Mouse (Mus musculus) adrenal gland, postnatal 4 days (tissue): ENCODE data around the gene Carns1. TPM values are rescaled to one million over a fixed set of nuclear protein-coding genes. Genes with fewer than 3 reads are reported as not detected.
A peak's percentile ranks its signal among the peaks of the same experiment; 100 is the strongest.

Experiments used
- DNase-seq, 2 experiments: peaks; one replicate each; pipeline ENCODE4 v3.0.0; 2021 to 2022; ENCODE audit warnings: low spot score in 2 of 2, mixed read lengths in 2 of 2
- total RNA-seq, 2 experiments: library from RNA; stranded (reverse); gene quantifications; 2 replicates each; pipeline ENCODE4 v1.2.3; 2021

Carns1 gene
- total RNA-seq, 2 experiments from 2014 or later = 5.5 to 7.3 TPM

DNA sequence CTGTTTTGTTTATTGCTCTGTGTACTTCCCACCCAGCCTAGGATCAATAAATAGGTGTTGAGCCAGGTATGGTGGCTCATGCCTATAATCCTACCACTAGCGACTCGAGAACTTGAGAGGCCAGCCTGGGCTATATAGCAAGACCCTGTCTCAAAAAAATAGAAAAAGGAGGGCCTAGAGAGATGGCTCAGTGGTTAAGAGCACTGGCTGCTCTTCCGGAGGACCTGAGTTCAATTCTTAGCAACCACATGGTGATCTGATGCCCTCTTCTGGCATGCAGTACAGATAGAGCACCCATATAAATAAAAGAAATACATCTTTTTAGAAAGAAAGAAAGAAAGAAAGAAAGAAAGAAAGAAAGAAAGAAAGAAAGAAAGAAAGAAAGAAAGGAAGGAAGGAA, 27.9 kb upstream of the Carns1 start:
- DNase-seq = no peak

DNA sequence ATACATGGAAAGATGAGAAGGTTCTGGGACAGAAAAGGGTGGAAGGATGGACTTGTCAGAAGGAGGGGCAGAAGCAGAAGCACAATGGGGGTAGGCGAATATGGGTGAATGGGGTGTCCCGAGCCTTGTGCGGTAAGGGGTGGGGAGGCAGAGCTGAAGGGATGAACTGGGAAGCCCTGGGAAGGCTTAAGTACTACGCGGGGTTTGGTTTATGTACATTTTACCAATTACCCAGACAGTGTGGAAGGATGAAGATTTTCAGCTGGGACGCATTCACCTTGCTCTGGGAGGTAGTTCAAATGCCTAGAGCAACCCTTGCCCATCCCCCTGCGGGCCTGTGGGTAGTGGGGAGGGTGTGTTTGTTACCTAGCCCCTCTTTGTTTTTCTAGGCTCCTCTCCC, 26.9 kb upstream of the Carns1 start:
- DNase-seq = no peak

DNA sequence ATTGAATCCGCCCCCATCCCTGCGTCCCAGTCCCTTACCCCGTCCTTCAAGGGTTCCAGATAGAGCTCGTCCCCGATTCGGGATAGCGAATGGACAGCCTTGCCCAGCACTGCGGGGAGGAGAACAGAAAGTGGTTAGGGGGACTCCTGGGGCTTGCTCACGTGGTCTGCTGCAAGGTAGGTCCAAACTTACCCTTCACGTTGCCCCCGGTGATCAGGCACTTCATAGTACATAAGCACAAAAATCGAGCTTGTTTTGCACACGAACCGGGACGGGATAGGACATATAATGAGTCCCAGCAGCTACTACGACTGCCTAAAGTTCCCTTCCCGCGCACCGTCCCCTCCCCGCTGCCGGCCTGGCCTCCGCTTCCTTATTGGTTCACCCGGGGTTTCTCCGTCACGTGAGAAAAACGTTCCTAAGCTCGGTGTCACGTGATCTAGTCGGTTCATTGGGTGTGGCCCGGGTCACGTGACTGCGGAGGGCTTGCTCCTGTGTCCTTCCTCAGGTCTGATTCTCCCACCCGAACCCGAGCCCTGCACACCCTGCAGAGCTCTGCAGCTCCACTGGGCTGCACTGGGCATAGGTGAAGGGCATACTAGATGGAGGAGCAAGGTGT, 26.1 kb upstream of the Carns1 start, which contains the start of gene Rad9a:
Rad9a (minus strand) TSS at position 372 of the 619 bp plus-strand sequence.
- peak; percentile 86 to 89 for DNase-seq

DNA sequence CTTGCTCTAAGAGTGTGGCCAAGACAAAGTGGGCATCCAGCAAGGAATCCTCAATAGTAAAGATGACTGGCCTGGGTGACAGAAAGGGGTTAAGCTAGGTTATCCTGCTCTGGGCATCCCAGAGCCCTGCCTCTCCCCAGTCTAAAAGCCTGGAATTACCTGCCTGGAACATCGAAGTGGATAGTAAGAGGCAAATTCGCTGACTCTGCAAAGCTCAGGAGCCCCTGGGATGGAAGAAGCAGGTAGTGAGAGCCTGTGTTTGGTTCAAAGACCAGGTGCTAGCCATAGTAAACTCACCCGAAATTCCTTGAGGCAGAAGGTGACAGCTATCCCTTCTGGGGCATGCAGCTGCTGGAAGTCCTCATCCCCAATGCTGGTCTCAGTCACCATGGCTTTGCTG, 21.9 kb upstream of the Carns1 start:
- DNase-seq = no peak

DNA sequence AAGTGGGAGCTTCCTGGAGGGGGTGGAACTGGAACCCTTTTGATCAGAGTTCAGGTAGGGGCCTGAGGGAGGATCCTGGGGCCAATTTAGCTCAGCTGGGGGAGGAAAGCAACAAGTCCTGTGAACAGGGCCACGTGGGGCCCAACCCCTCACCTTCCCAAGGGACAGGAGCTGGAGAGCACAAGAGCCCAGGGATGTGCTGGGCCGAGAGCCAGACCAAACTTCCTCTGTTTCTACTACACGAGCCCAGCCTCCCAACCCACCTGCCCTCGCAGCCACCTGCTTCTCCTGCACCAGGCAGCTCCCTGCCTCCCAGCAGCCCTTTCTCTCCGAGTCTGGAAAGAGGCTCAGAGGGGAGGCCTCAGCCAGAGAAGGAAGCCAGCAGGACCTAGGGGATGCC, 21.3 kb upstream of the Carns1 start:
- no peak for DNase-seq

DNA sequence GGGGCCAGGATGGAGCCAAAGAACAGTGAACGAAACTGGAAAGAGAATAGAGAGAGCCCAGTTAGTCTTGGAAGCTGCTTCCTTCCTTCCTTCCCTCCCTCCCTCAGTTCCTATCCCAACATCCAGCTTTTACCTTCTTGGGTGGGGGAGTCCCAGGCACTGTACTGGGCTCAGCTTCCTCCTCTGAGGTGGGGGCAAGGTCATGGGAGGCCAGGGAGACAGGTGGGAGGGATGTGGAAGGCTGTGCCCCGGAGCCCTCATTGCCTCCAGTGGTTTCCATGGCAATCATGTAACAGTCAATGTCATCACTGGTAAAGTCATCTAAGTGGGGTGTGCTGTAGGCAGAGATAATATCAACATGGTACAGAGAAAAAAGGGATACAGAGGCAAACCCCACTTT, 20.8 kb upstream of the Carns1 start:
- DNase-seq = no peak

DNA sequence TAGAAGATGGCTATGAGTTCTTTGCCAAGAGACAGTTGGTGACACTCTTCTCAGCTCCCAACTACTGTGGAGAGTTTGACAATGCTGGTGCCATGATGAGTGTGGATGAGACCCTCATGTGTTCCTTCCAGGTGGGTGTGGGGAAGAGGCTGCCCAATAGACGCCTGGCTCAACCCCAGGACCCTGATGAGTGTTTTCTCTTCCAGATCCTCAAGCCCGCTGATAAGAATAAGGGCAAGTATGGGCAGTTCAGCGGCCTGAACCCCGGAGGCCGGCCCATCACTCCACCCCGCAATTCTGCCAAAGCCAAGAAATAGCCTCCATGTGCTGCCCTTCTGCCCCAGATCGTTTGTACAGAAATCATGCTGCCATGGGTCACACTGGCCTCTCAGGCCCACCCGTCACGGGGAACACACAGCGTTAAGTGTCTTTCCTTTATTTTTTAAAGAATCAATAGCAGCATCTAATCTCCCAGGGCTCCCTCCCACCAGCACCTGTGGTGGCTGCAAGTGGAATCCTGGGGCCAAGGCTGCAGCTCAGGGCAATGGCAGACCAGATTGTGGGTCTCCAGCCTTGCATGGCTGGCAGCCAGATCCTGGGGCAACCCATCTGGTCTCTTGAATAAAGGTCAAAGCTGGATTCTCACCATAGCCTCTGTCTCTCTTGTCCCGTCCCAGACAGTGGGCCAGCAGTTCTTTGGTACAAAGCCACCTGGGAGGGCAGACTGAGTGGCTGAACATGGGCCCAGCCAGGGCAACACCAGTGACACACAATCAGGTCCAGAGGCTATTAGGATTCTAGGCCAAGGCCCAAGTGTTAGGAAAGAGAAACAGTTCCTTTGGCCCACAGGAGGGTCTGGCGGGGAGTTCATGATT, 19.7 kb upstream of the Carns1 start:
- no peak for DNase-seq

DNA sequence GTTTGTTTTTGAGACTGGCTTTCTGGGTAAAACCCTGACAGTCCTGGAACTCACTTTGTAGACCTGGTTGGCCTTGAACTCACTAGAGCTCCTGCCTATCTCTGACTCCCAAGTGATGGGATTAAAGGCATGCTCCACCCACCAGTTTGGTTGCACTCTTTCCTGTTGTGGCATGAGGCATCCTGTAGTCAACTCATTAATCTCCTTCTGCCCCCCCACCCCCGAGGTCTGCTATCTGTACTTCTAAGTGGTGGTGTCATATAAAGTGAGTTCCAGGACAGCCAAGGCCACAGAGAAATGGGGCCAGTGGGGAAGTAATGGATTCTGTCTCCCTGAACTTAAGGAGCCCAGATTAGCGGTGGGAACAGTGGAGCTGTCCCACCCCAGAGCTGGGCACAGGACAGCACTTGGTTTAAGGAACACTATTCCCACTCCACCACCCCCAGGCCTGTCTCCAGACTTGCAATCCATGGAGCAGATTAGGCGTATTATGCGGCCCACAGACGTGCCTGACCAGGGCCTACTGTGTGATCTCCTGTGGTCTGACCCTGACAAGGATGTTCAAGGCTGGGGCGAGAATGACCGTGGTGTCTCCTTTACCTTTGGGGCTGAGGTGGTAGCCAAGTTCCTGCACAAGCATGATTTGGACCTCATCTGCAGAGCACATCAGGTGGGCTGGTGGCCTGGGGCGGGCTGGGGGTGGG, 18.9 kb upstream of the Carns1 start:
- no peak for DNase-seq

DNA sequence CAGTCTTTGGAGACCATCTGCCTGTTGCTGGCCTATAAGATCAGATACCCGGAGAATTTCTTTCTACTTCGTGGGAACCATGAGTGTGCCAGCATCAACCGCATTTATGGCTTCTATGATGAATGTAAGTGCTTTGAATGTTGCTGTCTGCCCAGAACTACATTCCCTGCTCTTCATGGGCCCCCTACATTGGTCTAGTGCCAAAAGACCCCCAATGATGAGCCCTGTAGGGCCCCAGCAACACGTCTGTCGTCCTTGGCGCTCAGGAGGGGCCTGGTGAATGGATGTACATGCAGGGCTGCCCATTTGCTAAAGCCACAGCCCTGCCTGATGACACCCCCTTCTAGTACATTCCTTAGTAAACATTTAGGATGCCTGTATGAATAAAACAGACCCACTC, 17.9 kb upstream of the Carns1 start:
- no peak for DNase-seq

DNA sequence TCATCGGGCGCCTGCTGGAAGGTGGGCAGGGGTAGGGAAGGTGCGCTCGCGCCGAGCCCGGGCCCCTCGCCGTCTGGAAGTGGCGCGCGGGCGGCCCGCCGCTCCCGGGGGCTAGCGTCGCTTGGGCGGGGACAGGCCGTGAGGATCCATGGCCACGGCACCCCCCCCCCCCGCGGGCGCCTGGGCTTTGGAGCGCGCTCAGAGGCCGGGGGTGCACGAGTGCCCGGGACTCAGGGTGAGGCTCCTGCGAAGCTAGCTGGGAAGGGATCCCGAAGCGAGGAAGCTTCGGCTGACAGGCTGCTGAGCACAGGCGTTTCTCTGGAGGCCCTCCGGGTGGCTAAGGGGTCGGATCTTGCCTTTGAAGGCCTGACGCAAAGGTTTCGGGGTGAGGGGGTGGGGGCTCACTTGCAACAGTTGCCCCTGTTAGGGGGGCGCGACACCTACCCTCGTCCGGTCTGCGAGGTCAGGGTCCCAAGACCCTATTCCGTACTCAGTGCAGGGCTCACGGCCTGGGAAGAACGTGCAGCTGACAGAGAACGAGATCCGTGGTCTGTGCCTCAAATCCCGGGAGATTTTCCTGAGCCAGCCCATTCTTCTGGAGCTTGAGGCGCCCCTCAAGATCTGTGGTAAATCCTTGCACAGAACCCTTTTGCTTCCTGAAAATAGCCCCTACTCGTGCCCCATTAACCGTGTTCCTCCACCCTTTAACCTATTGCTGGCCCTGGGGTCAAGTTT, 17.1 kb upstream of the Carns1 start:
- no peak for DNase-seq

DNA sequence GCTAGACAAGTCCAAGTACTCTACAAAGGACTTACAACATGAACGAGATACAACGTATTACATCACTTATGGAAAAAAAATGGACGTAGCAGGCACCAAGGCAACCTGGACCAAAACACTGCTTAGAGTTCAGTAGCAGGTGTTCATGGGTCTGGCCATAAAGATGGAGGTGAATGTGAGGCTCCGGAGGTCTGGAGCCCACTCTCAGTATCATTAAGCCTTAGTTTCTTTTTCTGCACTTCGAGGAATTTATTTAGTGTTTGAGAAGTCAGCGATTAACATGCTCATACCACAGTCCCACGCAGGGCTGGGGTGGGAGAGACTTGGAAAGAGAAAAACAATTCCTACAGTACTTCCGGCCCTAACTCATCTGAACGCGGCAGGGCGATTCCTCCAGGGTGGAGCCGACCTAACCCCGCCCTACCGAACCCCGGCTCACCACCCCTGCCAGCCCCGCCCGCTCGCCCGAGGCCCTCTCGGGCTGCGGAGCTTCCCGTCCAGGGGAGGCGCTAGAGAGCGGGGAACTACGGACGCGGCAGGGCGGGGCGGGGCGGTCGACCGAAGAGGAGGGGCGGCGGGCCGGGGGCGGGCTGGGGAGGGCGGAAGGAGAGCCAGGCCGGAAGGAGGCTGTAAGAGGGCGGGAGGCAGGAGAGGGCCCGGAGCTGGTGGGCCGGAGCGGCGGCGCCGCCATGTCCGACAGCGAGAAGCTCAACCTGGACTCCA, 16.4 kb upstream of the Carns1 start, which contains the start of gene Ppp1ca:
Ppp1ca (plus strand) TSS at position 538 of the 723 bp plus-strand sequence.
- peak; percentile 95 to 96 for DNase-seq

DNA sequence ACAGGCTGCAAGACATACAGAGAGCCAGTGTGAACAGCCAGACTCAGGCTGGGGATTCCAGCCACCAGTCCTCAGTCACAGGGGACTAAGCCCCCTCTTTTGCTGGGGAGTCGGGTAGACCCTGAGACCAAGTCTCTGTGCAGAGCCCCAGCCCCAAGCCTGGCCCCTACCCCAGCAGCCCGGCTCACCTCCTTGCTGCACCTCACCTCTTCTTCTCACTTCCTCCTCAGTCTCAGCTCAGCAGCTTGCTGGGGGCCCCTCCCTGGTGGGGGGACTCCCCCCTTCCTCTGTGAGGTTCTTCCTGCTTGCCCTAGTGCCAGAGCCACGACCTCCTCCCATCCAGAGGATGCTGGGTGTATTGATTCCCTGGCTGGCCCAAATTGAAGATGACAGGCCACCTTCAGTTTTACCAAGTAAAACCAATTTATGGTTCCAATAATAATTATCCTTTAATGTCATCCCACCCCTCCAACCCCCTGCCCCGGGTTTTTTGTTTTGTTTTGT, 15.6 kb upstream of the Carns1 start, which contains the start of gene Tbc1d10c:
Tbc1d10c (minus strand) TSS at position 454 of the 504 bp plus-strand sequence.
- no peak for DNase-seq

DNA sequence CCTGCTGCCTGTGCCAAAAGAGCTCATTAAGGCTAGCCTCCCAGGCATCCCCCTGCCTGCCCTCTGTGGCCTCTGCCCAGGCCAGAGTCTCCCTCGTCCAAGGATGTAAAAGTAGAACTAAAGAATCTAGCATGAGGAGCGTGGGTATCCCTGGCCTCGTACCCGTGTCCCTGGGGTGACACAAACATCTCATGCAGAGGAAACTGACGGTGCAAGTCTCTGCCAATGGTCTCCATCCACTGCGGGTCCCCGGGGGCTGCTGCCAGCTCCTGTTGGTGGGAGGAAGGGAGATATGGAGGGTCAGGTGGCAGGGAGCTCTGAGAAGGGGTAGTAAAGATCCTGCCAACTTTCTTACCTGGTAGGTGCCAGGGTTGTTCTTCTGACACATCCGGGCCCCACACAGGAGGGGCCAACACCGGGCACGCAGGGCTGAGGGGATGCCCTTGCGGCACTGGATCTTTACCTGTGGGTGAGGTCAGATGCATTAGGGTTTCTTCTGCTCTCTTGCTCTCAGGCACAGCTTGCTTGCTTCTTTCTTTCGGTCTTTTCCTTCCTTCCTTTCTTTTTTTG, 13.9 kb upstream of the Carns1 start:
- DNase-seq = no peak

DNA sequence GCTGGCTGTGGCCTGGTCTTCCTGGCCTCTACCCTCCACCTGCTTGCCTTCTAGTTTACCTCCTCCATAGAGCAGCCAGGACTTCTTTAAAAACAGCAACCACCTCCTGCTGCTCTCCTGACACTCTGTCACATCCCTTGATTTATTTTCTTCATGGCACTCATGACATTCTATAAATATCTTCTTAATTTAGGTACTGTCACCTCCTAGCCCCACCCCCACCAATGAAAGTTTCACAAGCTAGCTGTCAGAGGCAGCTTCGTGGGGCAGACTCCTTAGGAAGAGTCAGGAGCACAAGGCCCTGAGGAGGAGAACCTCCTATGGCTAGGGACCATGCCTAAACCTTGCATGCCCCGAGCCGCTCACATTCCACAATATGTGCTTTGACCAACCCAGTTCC, 12.0 kb upstream of the Carns1 start:
- DNase-seq = no peak

DNA sequence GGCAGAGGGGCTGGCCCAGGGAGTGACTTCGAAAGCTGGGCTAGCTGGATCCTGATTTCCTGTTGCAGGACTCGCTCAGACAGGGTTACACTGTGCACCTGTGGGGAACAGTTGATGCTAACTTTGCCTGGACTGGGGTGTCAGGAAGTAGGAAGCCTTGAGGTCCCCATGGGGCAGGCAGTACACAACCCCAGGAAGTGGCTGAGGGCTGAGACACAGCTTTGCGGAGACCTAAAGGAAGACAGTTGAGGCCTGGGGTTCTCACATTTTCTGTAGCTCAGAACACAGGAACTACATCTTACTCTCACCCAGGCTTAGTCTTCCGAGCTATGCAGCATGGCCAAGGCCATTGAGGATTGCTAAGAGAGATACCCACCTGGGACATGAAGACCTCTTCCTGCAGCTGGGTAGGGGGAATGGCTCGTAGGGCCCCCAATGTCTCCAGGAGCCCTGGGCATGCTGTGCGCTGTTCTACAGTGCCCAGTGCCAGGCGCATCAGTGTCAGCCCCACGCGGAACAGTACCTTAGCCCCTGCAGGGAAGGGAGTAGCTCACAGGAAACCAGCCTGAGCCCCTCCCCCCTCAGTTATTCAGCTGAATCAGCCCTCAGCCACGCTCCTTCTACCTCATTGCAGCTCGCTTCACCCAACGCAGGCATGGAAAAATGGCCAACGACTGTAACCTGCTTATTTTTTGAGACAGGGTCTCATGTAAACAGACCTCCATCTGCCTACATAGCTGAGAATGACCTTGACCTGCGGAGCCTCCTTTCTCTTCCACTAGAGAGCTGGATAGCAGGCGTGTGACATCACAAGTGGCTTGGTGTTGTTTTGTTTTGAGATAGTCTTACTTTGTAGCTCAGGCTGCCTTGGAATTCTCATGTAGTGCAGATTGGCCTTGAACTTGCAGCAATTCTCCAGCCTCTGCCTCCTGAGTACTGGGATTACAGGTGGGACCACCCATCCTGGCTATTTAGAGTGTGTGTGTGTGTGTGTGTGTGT, 10.0 kb upstream of the Carns1 start:
- no peak for DNase-seq

DNA sequence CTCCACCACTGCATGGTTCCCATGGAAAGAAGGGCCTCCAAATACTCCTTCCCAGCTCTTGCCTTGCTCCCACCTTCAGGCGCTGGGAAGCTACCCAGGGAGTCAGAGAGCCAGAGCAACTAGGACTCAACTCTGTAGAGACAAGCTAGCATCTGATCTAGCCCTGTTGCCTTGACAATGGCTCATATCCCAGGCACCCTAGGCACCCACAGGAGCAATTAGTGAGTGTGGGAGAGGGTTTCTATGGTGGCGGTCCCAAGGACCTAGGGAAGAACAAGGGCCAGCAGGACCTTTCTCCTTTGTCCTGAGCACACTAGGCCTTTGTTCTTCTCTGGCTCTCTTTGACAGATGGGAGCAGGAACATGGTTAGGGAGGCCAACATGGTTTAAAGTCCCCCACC, 8.4 kb upstream of the Carns1 start:
- DNase-seq = no peak

DNA sequence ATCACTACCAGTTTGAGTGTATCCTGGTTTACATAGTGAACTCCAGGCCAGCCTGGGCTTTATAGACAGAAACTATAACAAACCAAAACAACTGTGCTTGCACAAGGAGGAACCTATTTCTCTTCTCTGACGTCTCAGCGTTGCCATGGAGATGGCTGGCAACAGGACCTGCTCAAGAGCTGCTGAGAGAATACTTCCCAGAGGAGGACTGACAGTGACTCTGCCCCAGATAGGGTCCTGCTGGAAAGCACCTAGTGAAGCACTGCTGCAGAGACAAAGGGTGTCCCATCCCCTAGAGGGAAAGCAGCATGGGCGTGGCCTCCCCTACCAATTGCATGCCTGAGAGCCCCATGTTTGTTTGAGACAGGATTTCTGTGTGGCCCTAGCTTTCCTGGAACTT, 6.6 kb upstream of the Carns1 start:
- DNase-seq = no peak

DNA sequence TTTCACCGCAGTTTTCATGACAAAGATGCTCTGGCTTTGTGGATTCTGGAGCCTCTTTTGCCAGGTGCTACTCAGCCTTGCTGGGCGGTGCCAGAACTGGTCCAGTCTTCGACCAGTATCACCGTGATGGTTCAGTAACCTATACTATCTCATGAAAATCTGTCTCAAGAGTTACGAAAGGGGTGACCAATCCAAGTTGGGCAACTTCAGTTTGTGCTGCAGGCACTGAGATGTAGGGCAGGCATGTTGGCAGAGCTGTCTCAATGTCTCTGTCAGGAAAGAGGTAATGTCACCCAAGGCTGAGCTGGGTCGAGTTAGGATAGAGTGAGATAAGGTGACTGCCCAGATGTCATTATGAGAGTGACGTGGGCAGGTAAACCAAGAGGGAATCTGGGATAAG, 5.1 kb upstream of the Carns1 start:
- no peak for DNase-seq

DNA sequence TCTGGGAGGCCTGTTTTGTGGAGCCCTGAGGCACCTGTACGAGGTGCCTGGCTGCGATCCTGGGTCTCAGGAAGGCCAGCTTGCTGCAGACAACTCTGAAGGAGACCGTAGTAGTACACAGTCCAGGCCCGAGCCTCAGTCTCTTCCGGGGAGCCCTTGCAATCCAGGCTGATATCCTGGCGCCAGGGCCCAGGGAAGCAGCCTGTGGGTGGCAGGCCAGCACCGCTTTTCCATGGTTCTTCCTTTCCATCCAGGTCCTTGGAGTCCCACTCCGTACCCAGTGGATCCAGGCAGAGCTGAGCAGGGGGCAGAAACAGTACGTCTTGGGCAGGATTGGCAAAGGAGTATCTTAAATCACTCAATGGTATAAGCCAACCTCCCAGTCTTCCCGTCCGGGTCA, 2.4 kb downstream of the Carns1 start:
- DNase-seq = no peak
